Mouse (Mus musculus) lung, postnatal 14 days (tissue): ENCODE data around the gene Cage1.
A peak's percentile ranks its signal among the peaks of the same experiment; 100 is the strongest.

Source experiments
- DNase-seq: peaks from one replicate; pipeline ENCODE4 v3.0.0; 2021

The Cage1 gene

GRCm38 (mm10) chr13:38037044-38037687 lies at the start of gene Cage1:
Gene Cage1 (minus strand): TSS chr13:38037069.
- peak; percentile 97 for DNase-seq

- no peak for DNase-seq
Measured at GRCm38 (mm10) chr13:38081161-38081560, 44.3 kb upstream of the Cage1 start.

- DNase-seq, result no peak
Measured at GRCm38 (mm10) chr13:38080725-38081124, 43.9 kb upstream of the Cage1 start.

- no peak for DNase-seq
Measured at GRCm38 (mm10) chr13:38080014-38080413, 43.1 kb upstream of the Cage1 start.

- no peak for DNase-seq
Measured at GRCm38 (mm10) chr13:38079366-38079765, 42.5 kb upstream of the Cage1 start.

GRCm38 (mm10) chr13:38078836-38079235 lies 42.0 kb upstream of the Cage1 start:
- DNase-seq, result no peak

- DNase-seq, result peak; percentile 14
Measured at GRCm38 (mm10) chr13:38077113-38077512, 40.2 kb upstream of the Cage1 start.

GRCm38 (mm10) chr13:38074404-38074803 lies 37.5 kb upstream of the Cage1 start:
- no peak for DNase-seq

GRCm38 (mm10) chr13:38073374-38074307 lies 36.8 kb upstream of the Cage1 start:
- DNase-seq, result no peak

GRCm38 (mm10) chr13:38070945-38071344 lies 34.1 kb upstream of the Cage1 start:
- peak; percentile 34 for DNase-seq

GRCm38 (mm10) chr13:38064854-38065663 lies 28.2 kb upstream of the Cage1 start:
- peak; percentile 57 for DNase-seq

GRCm38 (mm10) chr13:38062678-38063077 lies 25.8 kb upstream of the Cage1 start:
- no peak for DNase-seq

- no peak for DNase-seq
Measured at GRCm38 (mm10) chr13:38049888-38050287, 13.0 kb upstream of the Cage1 start.

- DNase-seq, result peak; percentile 1
Measured at GRCm38 (mm10) chr13:38037811-38038210, 942 bp upstream of the Cage1 start.

- peak; percentile 1 for DNase-seq
Measured at GRCm38 (mm10) chr13:38036343-38037043, 376 bp downstream of the Cage1 start, which contains the start of gene Riok1. Gene Riok1 (plus strand): TSS chr13:38036995.

- no peak for DNase-seq
Measured at GRCm38 (mm10) chr13:38028407-38028806, 8.5 kb downstream of the Cage1 start.

GRCm38 (mm10) chr13:38027618-38028248 lies 9.1 kb downstream of the Cage1 start:
- no peak for DNase-seq

GRCm38 (mm10) chr13:38025874-38026273 lies 11.0 kb downstream of the Cage1 start:
- DNase-seq, result no peak

- DNase-seq, result no peak
Measured at GRCm38 (mm10) chr13:38018791-38019190, 18.1 kb downstream of the Cage1 start.

- DNase-seq, result no peak
Measured at GRCm38 (mm10) chr13:38015591-38015990, 21.3 kb downstream of the Cage1 start.

GRCm38 (mm10) chr13:38012436-38012835 lies 24.4 kb downstream of the Cage1 start:
- DNase-seq, result no peak

GRCm38 (mm10) chr13:38010444-38010910 lies 26.4 kb downstream of the Cage1 start:
- DNase-seq, result no peak
